Mouse (Mus musculus): ENCODE measurements around the gene Hmx1. TPM values are rescaled to one million over a fixed set of nuclear protein-coding genes. Genes with fewer than 3 reads are reported as not detected.

The Hmx1 gene
- polyA plus RNA-seq, 1 experiment from 2014 or later, result not detected

DNA sequence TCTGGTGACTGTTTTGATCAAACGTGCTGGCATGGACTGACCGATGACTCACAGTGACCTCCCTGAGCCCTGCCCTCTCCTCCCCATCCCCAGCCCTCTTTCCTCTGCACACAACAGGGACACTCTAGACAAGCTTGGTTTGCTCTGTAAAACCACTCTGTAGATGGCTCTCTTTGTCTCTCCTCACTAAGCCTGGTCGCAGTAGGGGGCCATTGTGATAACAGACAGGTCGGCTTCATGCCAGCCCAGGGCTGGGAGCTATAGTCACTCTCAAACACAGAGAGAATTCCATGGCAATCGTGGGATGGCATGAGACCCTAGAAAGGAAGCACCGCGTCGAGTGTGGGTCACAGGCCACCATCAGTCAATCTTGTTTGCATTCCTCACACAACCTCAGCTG, 51.6 kb downstream of the Hmx1 start:
- no peak overlapping the region for H3K4me3 ChIP-seq (ENCODE audit: low read depth, low read length)
- no peak overlapping the region for H3K9ac ChIP-seq (ENCODE audit: low read length)
- no peaks in the 10 kb centered on the region for H3K9me3 ChIP-seq (ENCODE audit: control insufficient read depth, low read length)
- H3K36me3 ChIP-seq (ENCODE audit: control insufficient read depth, insufficient read depth, low read length), result no peaks in the 10 kb centered on the region
- ATAC-seq (ENCODE audit: low FRiP score), result no peak
- DNase-seq (ENCODE audit: low spot score, missing footprints), result peak; percentile 75
- H3K27ac ChIP-seq (ENCODE audit: low read depth, low read length), result no peak overlapping the region
- no peaks in the 10 kb centered on the region for H3K4me1 ChIP-seq (ENCODE audit: control insufficient read depth, insufficient read depth, low read length)
- H3K4me2 ChIP-seq, result no peak overlapping the region
- H3K27me3 ChIP-seq (ENCODE audit: control insufficient read depth, insufficient read depth, low read length), result no peaks in the 10 kb centered on the region
- whole genome bisulfite sequencing, result 60% methylated on average over 8 of the region's 8 CpGs

DNA sequence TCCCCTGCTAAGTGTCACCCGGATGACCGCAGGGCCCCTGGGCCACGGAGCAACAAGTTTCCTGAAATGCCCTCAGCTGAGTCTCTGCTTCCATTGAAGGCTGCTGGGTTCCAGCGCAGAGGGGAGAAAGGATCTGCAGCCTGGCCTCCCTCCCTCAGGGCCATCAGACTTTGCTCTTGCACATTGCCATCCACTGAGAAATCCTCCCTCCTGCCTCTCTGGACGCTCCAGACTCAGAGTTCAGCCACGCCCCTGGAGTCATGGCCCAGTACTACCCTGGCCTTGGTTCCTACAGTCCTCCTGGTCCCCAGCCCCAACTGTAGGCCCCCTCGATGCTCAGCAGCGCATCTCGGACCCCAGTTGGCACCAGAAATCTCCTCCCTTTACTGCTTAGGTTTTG, 52.5 kb downstream of the Hmx1 start:
- H3K9ac ChIP-seq (ENCODE audit: low read length), result no peak overlapping the region
- no peaks in the 10 kb centered on the region for H3K36me3 ChIP-seq (ENCODE audit: control insufficient read depth, insufficient read depth, low read length)
- DNase-seq (ENCODE audit: low spot score, missing footprints), result peak; percentile 6
- no peak overlapping the region for H3K4me3 ChIP-seq (ENCODE audit: low read depth, low read length)
- H3K4me2 ChIP-seq, result no peak overlapping the region
- no peaks in the 10 kb centered on the region for H3K9me3 ChIP-seq (ENCODE audit: control insufficient read depth, low read length)
- H3K27ac ChIP-seq (ENCODE audit: low read depth, low read length), result no peak overlapping the region
- no peaks in the 10 kb centered on the region for H3K27me3 ChIP-seq (ENCODE audit: control insufficient read depth, insufficient read depth, low read length)
- ATAC-seq (ENCODE audit: low FRiP score), result no peak
- H3K4me1 ChIP-seq (ENCODE audit: control insufficient read depth, insufficient read depth, low read length), result no peaks in the 10 kb centered on the region
- 74% methylated on average over 9 of the region's 9 CpGs for WGBS

DNA sequence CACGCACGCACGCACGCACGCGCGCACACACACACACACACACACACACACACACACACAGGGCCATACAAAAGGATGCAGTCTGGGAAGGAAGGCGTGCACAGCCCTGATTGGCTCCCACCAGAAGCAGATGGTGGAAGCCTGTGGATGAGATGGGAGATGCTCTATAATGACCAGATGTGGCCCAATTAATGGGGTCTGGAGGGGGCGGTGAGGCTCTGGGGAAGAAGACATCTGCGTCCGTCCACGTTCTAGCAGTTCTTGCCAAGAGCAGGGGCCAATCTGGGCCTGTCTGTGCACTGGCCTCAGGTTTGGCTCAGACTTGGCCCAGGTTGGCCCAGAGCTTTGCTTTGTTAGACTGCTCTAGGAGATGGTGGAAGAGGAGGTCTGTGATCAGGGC, 55.8 kb downstream of the Hmx1 start:
- WGBS, result 90% methylated on average over 12 of the region's 12 CpGs
- no peak overlapping the region for H3K27ac ChIP-seq (ENCODE audit: low read depth, low read length)

DNA sequence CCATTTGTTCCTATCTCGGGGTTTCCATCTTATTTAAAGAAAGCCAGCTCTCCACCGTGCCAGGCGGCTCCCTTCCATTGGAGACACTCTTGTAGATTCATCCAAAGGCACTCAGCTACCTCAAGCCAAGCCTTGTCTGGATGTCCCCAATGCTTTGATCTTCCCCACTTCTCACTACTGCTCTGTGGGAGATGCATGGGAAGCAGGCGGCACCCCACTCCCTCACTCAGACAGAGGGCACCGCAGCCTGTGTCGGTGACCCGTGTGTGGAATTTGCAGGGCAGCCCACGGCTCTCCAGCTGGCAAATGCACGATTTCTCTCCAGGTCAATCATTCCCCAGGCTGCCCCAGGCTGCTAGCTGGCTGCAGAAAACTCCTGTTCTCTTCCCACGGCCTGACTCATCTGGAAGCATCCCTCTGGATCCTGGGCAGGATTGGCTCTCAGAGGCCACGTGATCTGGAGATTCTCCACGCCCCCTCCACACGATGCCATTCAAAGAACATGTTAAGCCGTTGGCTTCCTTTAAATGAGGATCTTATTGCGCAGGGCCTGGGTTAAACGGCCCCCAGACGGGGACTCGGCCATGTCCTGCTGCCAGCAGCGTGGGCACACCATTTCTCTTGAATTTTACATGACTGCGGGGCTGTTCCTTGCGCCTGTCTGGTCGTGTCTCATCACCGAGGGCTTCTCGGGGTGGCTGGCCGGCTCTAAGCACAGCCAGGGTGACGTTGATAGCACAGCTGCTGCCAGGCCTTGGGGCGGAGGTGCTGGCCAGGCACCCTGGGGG, 58.9 kb downstream of the Hmx1 start:
- no peaks in the 10 kb centered on the region for H3K27me3 ChIP-seq (ENCODE audit: control insufficient read depth, insufficient read depth, low read length)
- H3K4me3 ChIP-seq (ENCODE audit: low read depth, low read length), result peak overlapping the region; percentile 24
- H3K9ac ChIP-seq (ENCODE audit: low read length), result peak overlapping the region; percentile 64
- no peaks in the 10 kb centered on the region for H3K9me3 ChIP-seq (ENCODE audit: control insufficient read depth, low read length)
- H3K4me2 ChIP-seq, result peak overlapping the region; percentile 66
- DNase-seq (ENCODE audit: low spot score, missing footprints) (peak; percentile 95), ATAC-seq (ENCODE audit: low FRiP score) (peak; percentile 91)
- H3K36me3 ChIP-seq (ENCODE audit: control insufficient read depth, insufficient read depth, low read length), result no peaks in the 10 kb centered on the region
- 17% methylated on average over 27 of the region's 27 CpGs for WGBS
- peaks cover 9% of the 10 kb centered on the region for H3K4me1 ChIP-seq (ENCODE audit: control insufficient read depth, insufficient read depth, low read length)
- H3K27ac ChIP-seq (ENCODE audit: low read depth, low read length), result peak overlapping the region; percentile 35; the same call in 1 of the 2 replicates

More for the DNA sequence above, 55.8 kb downstream of the Hmx1 start:
- DNase-seq (ENCODE audit: low spot score, missing footprints), result peak; percentile 56
- 0 out of 2 replicates have a peak, but pooled peaks have one; percentile 22 for ATAC-seq (ENCODE audit: low FRiP score)
- Histone ChIP-seq H3K36me3 (ENCODE audit: control insufficient read depth, insufficient read depth, low read length) (no peaks in the 10 kb centered on the region), H3K4me2 (no peak overlapping the region), H3K9ac (ENCODE audit: low read length) (no peak overlapping the region), H3K9me3 (ENCODE audit: control insufficient read depth, low read length) (no peaks in the 10 kb centered on the region), H3K27me3 (ENCODE audit: control insufficient read depth, insufficient read depth, low read length) (no peaks in the 10 kb centered on the region), H3K4me1 (ENCODE audit: control insufficient read depth, insufficient read depth, low read length) (peaks cover 9% of the 10 kb centered on the region), H3K4me3 (ENCODE audit: low read depth, low read length) (no peak overlapping the region)

Other genes with a start within 250 kb of the Hmx1 start
- gene Adra2c, start 110.8 kb upstream of the Hmx1 start, polyA plus RNA-seq (2014; fragmentation: Nextera tagmentation; extraction: Ambion mirVana), result 0.05 TPM in 1 of 2 replicates, not detected in the other
- 5.9 and 6.2 TPM in 2 replicates for gene Cpz, start 136.6 kb downstream of the Hmx1 start, polyA plus RNA-seq (2014; fragmentation: Nextera tagmentation; extraction: Ambion mirVana)
- gene Trmt44, start 186.0 kb downstream of the Hmx1 start, polyA plus RNA-seq (2014; fragmentation: Nextera tagmentation; extraction: Ambion mirVana), result 7.9 and 9.3 TPM in 2 replicates
- gene Acox3, start 193.9 kb downstream of the Hmx1 start, polyA plus RNA-seq (2014; fragmentation: Nextera tagmentation; extraction: Ambion mirVana), result 14.6 and 14.9 TPM in 2 replicates

Data from midbrain, embryonic 11.5 days (tissue).